Mouse (Mus musculus): Measurements from ENCODE around the gene Frmd5.

DNA sequence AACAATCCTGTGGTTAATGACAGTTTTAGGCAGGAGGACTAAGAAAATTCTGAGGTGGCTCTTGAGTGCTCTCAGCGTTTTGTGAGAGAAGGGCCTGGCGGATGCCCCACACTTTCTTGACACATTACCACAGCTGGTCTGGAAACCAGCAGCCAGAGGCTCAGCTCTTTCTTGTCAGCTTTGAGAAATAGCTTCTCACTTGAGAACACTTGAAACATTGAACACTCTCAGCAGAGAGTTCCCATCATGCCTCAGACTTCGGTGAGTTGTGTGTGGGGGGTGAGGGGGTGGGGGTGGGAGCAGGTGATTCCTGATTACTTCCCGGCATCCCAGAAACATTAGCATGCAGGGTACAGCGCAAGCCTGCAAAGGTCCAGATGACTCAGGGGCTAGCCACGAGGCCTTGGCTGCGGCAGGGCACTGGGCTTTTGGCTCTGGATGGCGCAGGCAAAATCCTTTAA is 231.1 kb downstream of the Frmd5 start:
- no peak for TF ChIP-seq CTCF (IDR thresholded peaks at IDR 0.05)
- TF ChIP-seq EP300 (IDR thresholded peaks at IDR 0.05): no peak
